ENCODE assay signal across 24 mouse cellular contexts in the genomic region with DNA sequence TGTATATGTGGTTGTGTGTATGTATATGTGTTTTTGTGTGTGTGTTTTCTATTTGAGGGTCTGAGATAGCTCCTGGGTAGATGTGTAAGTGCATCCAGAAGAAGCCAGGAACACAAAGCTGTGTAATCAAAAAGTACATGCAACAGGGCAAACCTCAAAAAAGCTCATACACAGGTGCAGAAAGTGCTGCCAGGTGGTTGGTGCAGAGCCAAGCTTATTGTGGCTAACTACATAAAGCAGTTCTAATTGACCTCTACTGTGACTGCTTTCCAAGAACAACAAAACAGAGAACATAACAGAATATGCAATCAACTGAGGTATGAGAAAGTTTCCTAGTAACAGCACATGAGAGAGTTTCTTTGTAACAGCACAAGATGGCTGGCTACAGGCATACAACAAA.
"Had no signal": no experiment of that assay in that cellular context is flagged by ENCODE, and none has a peak within 500 bp of the region (broad histone marks: within the 10 kb centered on the region; RNA-seq: fewer than 3 reads in every experiment).

No protein-coding gene starts in this region.

- H3K4me1 ChIP-seq: heart, embryonic 10.5 days; heart, embryonic 12.5 days; hindbrain, embryonic 10.5 days; hindbrain, embryonic 12.5 days; intestine, embryonic 15.5 days; limb, embryonic 13.5 days; limb, embryonic 15.5 days had no signal

- H3K9ac ChIP-seq: forebrain, postnatal 0 days; heart, embryonic 12.5 days; hindbrain, embryonic 12.5 days; hindbrain, embryonic 14.5 days; intestine, embryonic 15.5 days; limb, embryonic 13.5 days; limb, embryonic 15.5 days had no signal

- H3K4me2 ChIP-seq: heart, embryonic 12.5 days; hindbrain, embryonic 12.5 days; hindbrain, embryonic 14.5 days; intestine, embryonic 15.5 days; limb, embryonic 13.5 days; limb, embryonic 15.5 days had no signal

- DNase-seq: forebrain, postnatal 0 days; gastrocnemius, postnatal 14 days; gastrocnemius, postnatal 36 days; heart, adult 18-20 months; heart, postnatal 10 days; heart, postnatal 4 days; kidney, adult 18-20 months; kidney, adult 8-10 months; kidney, postnatal 14 days; kidney, postnatal 36 days; layer of hippocampus, adult 9-11 months; layer of hippocampus, postnatal 36 days; left cerebral cortex, postnatal 4 days had no signal

- ATAC-seq: forebrain, postnatal 0 days; hindbrain, embryonic 16.5 days; inflammation-experienced regulatory T-cells, adult 6 months; intestine, embryonic 15.5 days; intestine, postnatal 0 days had no signal

- H3K27ac ChIP-seq: heart, embryonic 10.5 days; hindbrain, embryonic 10.5 days; hindbrain, embryonic 12.5 days; hindbrain, embryonic 14.5 days; intestine, embryonic 15.5 days; limb, embryonic 13.5 days; limb, embryonic 15.5 days had no signal

- H3K36me3 ChIP-seq: heart, embryonic 10.5 days; heart, embryonic 12.5 days; hindbrain, embryonic 10.5 days; hindbrain, embryonic 12.5 days; intestine, embryonic 15.5 days; limb, embryonic 13.5 days; limb, embryonic 15.5 days had no signal

- H3K9me3 ChIP-seq: heart, embryonic 10.5 days; heart, embryonic 12.5 days; hindbrain, embryonic 10.5 days; hindbrain, embryonic 12.5 days; intestine, embryonic 15.5 days; limb, embryonic 13.5 days; limb, embryonic 15.5 days had no signal

- H3K27me3 ChIP-seq: heart, embryonic 12.5 days; hindbrain, embryonic 12.5 days; intestine, embryonic 15.5 days; limb, embryonic 13.5 days; limb, embryonic 15.5 days had no signal

- H3K4me3 ChIP-seq: heart, embryonic 10.5 days; heart, embryonic 12.5 days; hindbrain, embryonic 10.5 days; hindbrain, embryonic 12.5 days; intestine, embryonic 15.5 days; limb, embryonic 13.5 days; limb, embryonic 15.5 days had no signal
